Comparison of ENCODE assay signal across 17 mouse cellular contexts in genomic region chr12:82910846-82911245, GRCm38 (mm10).
"Had no signal": no experiment of that assay in that cellular context is flagged by ENCODE, and none has a peak within 500 bp of the region (broad histone marks: within the 10 kb centered on the region; RNA-seq: fewer than 3 reads in every experiment).

No protein-coding gene starts in this region.

- H3K36me3 ChIP-seq: lung, embryonic 15.5 days; midbrain, embryonic 13.5 days; midbrain, embryonic 15.5 days; neural tube, embryonic 12.5 days; stomach, embryonic 15.5 days had no signal

- H3K27me3 ChIP-seq: lung, embryonic 15.5 days; midbrain, embryonic 13.5 days; midbrain, embryonic 15.5 days; neural tube, embryonic 12.5 days; stomach, embryonic 15.5 days had no signal

- H3K4me1 ChIP-seq: lung, embryonic 15.5 days; megakaryocyte, embryonic 14.5 days; midbrain, embryonic 13.5 days; midbrain, embryonic 15.5 days; neural tube, embryonic 12.5 days; stomach, embryonic 15.5 days had no signal

- H3K4me3 ChIP-seq: lung, embryonic 15.5 days; megakaryocyte, embryonic 14.5 days; midbrain, embryonic 13.5 days; midbrain, embryonic 15.5 days; neural tube, embryonic 12.5 days; stomach, embryonic 15.5 days had no signal

- H3K27ac ChIP-seq: lung, embryonic 15.5 days; macrophage; midbrain, embryonic 13.5 days; midbrain, embryonic 15.5 days; neural tube, embryonic 12.5 days; stomach, embryonic 15.5 days; stomach, postnatal 0 days had no signal

- DNase-seq: lung, adult 2 months; lung, postnatal 14 days; lung, postnatal 36 days; right cerebral cortex, postnatal 14 days; thymus, adult 2 months; thymus, postnatal 25 days; thymus, postnatal 4 days had no signal

- ATAC-seq: lung, postnatal 0 days; midbrain, embryonic 13.5 days; midbrain, embryonic 15.5 days had no signal

- H3K9ac ChIP-seq: lung, embryonic 15.5 days; midbrain, embryonic 13.5 days; midbrain, embryonic 15.5 days; neural tube, embryonic 12.5 days; stomach, embryonic 15.5 days had no signal

- H3K9me3 ChIP-seq: lung, embryonic 15.5 days; megakaryocyte, embryonic 14.5 days; midbrain, embryonic 13.5 days; midbrain, embryonic 15.5 days; neural tube, embryonic 12.5 days; stomach, embryonic 15.5 days had no signal

- H3K4me2 ChIP-seq: lung, embryonic 15.5 days; midbrain, embryonic 11.5 days; midbrain, embryonic 13.5 days; midbrain, embryonic 15.5 days; neural tube, embryonic 12.5 days; stomach, embryonic 15.5 days had no signal
